Mouse (Mus musculus) embryonic facial prominence, embryonic 14.5 days (tissue): ENCODE measurements at regions not wholly inside any gene's neighbourhood (a gene's known extent, or its start where the extent isn't known, plus 50 kb on each side); places are given as distances from the start of the nearest gene placed in this dataset.
A peak's percentile ranks its signal among the peaks of the same experiment; 100 is the strongest.
"Not testable (repeated sequence)": the region's sequence is repeated elsewhere in the genome, so short reads cannot be mapped to it uniquely, and the experiment has no call there.

Experiments
- ATAC-seq: fragments of 200-750 bp; cut with Nextera tagmentation; 2 replicates; pipeline ENCODE4 v1.8.0; 2017; ENCODE audit warnings: low read depth, moderate number of reproducible peaks, moderate TSS enrichment
- DNase-seq: peaks from one replicate; pipeline ENCODE4 v3.0.0-alpha.2; 2015; ENCODE audit warnings: low spot score
- H3K27ac ChIP-seq: fragments of 300-500 bp; sonication (generic); replicated peaks from 2 replicates; pipeline ENCODE4 v1.5.1; 2014; ENCODE audit warnings: low read depth, mild to moderate bottlenecking, low read length, moderate library complexity
- H3K27me3 ChIP-seq: fragments of 300-500 bp; sonication (generic); replicated peaks from 2 replicates; pipeline ENCODE4 v1.6.1; 2014; ENCODE audit warnings: low read length; ENCODE audit not compliant: control insufficient read depth, insufficient read depth
- H3K36me3 ChIP-seq: fragments of 300-500 bp; sonication (generic); 2 replicates; pipeline ENCODE4 v1.6.1; 2014; ENCODE audit warnings: low read length, mixed read lengths; ENCODE audit not compliant: control insufficient read depth, insufficient read depth
- H3K4me1 ChIP-seq: fragments of 300-500 bp; sonication (generic); 2 replicates; pipeline ENCODE4 v1.6.1; 2014; ENCODE audit warnings: antibody characterized with exemption, low read length; ENCODE audit not compliant: control insufficient read depth, insufficient read depth
- H3K4me2 ChIP-seq: fragments of 300-500 bp; sonication (generic); 2 replicates; pipeline ENCODE4 v1.6.1; 2014; ENCODE audit warnings: low read depth, mild to moderate bottlenecking, low read length, moderate library complexity, mixed read lengths
- H3K4me3 ChIP-seq: fragments of 300-500 bp; sonication (generic); 2 replicates; pipeline ENCODE4 v1.5.1; 2014; ENCODE audit warnings: low read depth, mild to moderate bottlenecking, low read length
- H3K9ac ChIP-seq: fragments of 300-500 bp; sonication (generic); 2 replicates; pipeline ENCODE4 v1.6.1; 2014; ENCODE audit warnings: low read depth, mild to moderate bottlenecking, low read length, moderate library complexity, mixed read lengths
- H3K9me3 ChIP-seq: fragments of 300-500 bp; sonication (generic); 2 replicates; pipeline ENCODE4 v1.6.1; 2016; ENCODE audit warnings: low read length; ENCODE audit not compliant: control insufficient read depth
- whole genome bisulfite sequencing: fragments of 180-500 bp; shearing (Covaris S2); extraction: QIAGEN DNeasy Blood & Tissue Kit; methylation state at CpG from one replicate; pipeline ENCODE4 v1.1.7; 2014; 5-methylcytosine and 5-hydroxymethylcytosine counted together

DNA sequence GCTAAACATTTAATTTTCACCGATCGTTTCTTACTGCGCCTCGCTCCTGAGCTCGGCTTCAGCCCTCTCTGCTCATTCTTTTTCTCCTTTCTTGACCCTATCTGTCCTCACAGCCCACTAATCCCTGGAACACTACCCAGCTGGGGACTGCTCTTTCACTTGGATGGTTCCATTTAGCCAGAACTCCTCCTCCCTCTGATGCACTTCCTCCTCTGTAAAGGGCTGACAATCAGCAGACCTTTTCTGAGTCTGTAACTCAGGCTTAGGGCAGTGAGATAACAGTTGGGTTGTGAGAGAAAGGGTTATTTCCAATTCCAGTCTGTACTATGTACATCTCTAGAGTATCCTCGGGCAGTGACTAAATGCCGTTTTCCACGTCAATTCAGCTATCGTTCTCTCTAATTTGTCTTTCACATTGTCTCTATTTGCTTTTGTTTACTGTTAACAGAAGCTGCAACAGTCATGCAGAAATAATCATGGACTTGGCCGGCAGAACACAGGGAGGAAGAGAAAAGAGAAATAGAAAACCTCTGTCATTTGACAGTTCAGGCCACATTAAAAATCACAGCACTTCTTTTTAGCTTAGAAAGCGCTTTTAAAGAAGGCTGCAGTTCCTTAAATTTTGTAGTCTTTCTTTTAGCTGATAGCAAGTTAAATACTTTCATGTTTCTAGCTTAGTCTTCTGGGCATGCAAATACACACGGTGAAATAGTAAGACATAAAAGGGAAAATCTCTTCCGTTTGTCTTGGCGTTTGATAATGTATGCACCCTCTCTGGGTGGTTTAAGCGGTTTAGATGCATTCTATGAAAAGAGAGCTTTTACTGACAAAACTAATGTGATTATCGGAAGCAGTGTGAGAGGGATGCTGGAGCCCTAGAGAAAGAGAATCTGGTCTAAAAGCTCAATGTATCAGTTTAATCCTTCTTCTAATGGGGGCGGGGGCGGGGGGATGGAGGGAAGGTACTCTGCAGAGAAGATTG, 94.7 kb upstream of the Fam181b start:
- Histone ChIP-seq H3K4me1 (no peaks in the 10 kb centered on the region), H3K27me3 (no peaks in the 10 kb centered on the region), H3K9me3 (no peaks in the 10 kb centered on the region), H3K9ac (no peak overlapping the region), H3K4me3 (peak overlapping the region; percentile 0; the same call in 1 of the 2 replicates), H3K4me2 (peak overlapping the region; percentile 41), H3K36me3 (no peaks in the 10 kb centered on the region), H3K27ac (no peak overlapping the region)
- ATAC-seq = peak; percentile 72; the same call in 1 of the 2 replicates
- 35% methylated on average over 18 of the region's 18 CpGs for WGBS
- DNase-seq = peak; percentile 55

DNA sequence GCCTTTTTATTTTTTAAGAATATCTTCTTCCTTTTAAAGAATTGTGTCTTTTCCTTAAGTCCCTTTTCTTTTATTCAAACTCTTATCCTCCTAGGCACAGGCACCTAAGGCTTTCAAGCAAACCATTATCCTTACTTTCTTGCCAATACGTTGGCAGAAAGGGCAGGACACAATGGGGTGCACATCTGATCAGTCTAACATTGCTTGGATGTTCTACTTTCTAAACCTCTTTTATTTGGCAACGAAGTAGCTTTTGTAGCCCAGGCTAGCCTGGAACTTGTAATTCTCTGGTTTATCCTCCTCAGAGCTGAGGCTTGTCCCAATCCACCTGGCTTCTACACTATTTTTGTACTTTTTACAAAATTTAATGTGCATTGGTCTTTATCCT, 94.0 kb upstream of the Fam181b start:
- Histone ChIP-seq H3K27me3 (no peaks in the 10 kb centered on the region), H3K9ac (no peak overlapping the region), H3K9me3 (no peaks in the 10 kb centered on the region), H3K36me3 (no peaks in the 10 kb centered on the region), H3K4me3 (no peak overlapping the region), H3K4me1 (no peaks in the 10 kb centered on the region), H3K4me2 (no peak overlapping the region), H3K27ac (no peak overlapping the region)
- 74% methylated on average over 2 of the region's 2 CpGs for WGBS
- ATAC-seq (no peak), DNase-seq (no peak)

- Histone ChIP-seq H3K27me3 (no peaks in the 10 kb centered on the region), H3K4me3 (no peak overlapping the region), H3K9me3 (no peaks in the 10 kb centered on the region), H3K4me2 (no peak overlapping the region), H3K36me3 (no peaks in the 10 kb centered on the region), H3K9ac (no peak overlapping the region), H3K4me1 (no peaks in the 10 kb centered on the region), H3K27ac (no peak overlapping the region)
- ATAC-seq (no peak), DNase-seq (no peak)
- WGBS = 90% methylated on average over 3 of the region's 3 CpGs
Observed at GRCm38 (mm10) chr7:92998886-92999285, 80.8 kb upstream of the Fam181b start.

- H3K36me3 ChIP-seq, DNase-seq, H3K27ac ChIP-seq, H3K27me3 ChIP-seq, H3K4me2 ChIP-seq, H3K4me3 ChIP-seq, H3K9ac ChIP-seq, H3K4me1 ChIP-seq, H3K9me3 ChIP-seq, ATAC-seq: not testable (repeated sequence)
- 27% methylated on average over 4 of the region's 5 CpGs for WGBS
Observed at GRCm38 (mm10) chr7:93006694-93007231, 72.9 kb upstream of the Fam181b start.

DNA sequence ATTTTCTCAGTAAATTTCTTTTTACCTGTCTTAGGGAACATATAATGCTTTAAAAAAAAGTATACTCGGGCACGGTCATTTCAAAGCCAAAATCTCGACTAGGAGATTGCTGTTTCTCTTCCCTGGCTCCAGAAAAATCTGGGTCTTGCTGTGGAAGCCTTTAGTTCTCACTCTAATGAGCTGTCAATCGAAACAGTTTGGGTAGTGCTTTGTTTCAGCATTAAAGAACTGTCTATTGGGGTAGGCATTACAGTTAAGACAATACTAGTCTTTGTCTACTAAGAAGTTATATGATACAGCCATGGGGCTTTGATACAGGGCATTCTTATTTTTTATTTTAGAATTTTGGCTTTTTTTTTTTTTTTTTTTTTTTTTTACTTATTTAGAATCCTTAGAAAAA, 71.9 kb upstream of the Fam181b start:
- Histone ChIP-seq H3K9me3 (no peaks in the 10 kb centered on the region), H3K27me3 (no peaks in the 10 kb centered on the region), H3K36me3 (no peaks in the 10 kb centered on the region), H3K9ac (no peak overlapping the region), H3K4me2 (no peak overlapping the region), H3K27ac (no peak overlapping the region), H3K4me3 (no peak overlapping the region), H3K4me1 (no peaks in the 10 kb centered on the region)
- DNase-seq (no peak), ATAC-seq (no peak)
- WGBS = 44% methylated on average over 4 of the region's 4 CpGs

GRCm38 (mm10) chr7:93019390-93019789, 60.3 kb upstream of the Fam181b start:
- H3K4me3 ChIP-seq = no peak overlapping the region
- H3K36me3 ChIP-seq = no peaks in the 10 kb centered on the region
- 79% methylated on average over 1 of the region's 1 CpGs for WGBS
- no peaks in the 10 kb centered on the region for H3K27me3 ChIP-seq
- ATAC-seq (no peak), DNase-seq (no peak)
- no peaks in the 10 kb centered on the region for H3K9me3 ChIP-seq
- no peak overlapping the region for H3K27ac ChIP-seq
- H3K4me2 ChIP-seq = no peak overlapping the region
- H3K9ac ChIP-seq = no peak overlapping the region
- H3K4me1 ChIP-seq = no peaks in the 10 kb centered on the region

DNA sequence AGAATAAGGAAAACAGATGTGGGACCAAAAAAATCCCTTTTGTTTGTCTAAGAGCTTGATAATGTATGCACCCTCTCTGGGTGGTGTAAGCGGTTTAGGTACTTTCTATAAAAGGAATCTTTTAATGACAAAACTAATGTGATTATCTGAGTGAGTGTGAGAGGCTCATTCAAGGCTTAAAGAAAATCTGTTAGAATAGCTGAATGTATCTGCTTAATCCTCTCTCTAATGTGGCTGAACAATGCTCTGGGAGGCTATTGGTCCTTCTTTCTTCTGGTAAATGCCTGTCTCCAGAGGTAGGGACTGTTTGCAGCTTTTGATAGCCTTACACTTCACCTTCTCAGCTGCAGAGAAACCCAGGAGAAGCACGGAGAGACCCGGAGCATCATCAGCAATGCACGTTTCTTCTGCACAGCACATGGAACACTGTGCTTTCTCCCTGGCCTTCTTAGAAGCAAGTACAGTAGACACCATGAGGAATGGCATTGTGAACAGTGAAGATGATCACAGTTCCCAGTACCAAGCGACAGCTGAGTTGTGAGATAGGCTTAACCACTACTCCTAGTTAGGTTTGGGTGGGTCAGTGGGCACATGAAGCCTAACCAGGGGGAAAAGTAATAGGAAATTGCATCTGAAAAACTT, 56.1 kb upstream of the Fam181b start:
- H3K36me3 ChIP-seq = no peaks in the 10 kb centered on the region
- no peak overlapping the region for H3K27ac ChIP-seq
- no peak overlapping the region for H3K9ac ChIP-seq
- 51% methylated on average over 5 of the region's 5 CpGs for WGBS
- ATAC-seq (no peak), DNase-seq (no peak)
- no peak overlapping the region for H3K4me2 ChIP-seq
- no peaks in the 10 kb centered on the region for H3K9me3 ChIP-seq
- no peaks in the 10 kb centered on the region for H3K27me3 ChIP-seq
- no peak overlapping the region for H3K4me3 ChIP-seq
- H3K4me1 ChIP-seq = no peaks in the 10 kb centered on the region

DNA sequence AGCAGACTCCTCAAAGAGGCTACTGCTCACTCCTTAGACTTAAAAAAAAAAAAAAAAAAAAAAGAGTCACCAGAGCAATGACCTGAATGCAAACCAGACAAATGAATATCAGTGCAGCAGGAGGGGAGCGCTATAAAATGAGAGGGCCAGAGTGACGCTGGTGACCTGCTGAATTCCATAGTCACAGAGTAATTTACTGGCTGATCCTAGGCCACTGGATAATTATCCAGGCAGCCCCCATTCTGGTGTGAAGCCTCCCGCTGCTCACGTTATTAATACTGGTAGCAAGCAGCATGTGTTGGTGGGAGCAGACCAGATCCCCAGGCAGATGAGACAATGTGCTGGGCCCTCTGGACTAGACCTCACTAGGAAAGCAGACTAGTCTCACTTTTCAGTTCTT, 53.4 kb upstream of the Fam181b start:
- Histone ChIP-seq H3K36me3 (no peaks in the 10 kb centered on the region), H3K27ac (no peak overlapping the region), H3K4me1 (no peaks in the 10 kb centered on the region), H3K9ac (no peak overlapping the region), H3K27me3 (no peaks in the 10 kb centered on the region), H3K4me2 (no peak overlapping the region), H3K4me3 (no peak overlapping the region), H3K9me3 (no peaks in the 10 kb centered on the region)
- ATAC-seq = no peak
- DNase-seq = no peak
- WGBS = 59% methylated on average over 4 of the region's 4 CpGs
